Mouse (Mus musculus) inflammation-experienced regulatory T-cells, adult 6 months (primary cell): Measurements from ENCODE around the gene Aqp6. TPM values are rescaled to one million over a fixed set of nuclear protein-coding genes. Genes with fewer than 3 reads are reported as not detected.

Experiments
- ATAC-seq: one replicate; pipeline ENCODE4 v1.8.0; 2017
- polyA plus RNA-seq, 3 experiments: library from polyadenylated mRNA; unstranded; fragments of 100-300 nt; shearing (Covaris generic); gene quantifications; one replicate each; pipeline ENCODE4 v1.2.1; 2017

The Aqp6 gene
- polyA plus RNA-seq, 3 experiments from 2014 or later, result not detected

DNA sequence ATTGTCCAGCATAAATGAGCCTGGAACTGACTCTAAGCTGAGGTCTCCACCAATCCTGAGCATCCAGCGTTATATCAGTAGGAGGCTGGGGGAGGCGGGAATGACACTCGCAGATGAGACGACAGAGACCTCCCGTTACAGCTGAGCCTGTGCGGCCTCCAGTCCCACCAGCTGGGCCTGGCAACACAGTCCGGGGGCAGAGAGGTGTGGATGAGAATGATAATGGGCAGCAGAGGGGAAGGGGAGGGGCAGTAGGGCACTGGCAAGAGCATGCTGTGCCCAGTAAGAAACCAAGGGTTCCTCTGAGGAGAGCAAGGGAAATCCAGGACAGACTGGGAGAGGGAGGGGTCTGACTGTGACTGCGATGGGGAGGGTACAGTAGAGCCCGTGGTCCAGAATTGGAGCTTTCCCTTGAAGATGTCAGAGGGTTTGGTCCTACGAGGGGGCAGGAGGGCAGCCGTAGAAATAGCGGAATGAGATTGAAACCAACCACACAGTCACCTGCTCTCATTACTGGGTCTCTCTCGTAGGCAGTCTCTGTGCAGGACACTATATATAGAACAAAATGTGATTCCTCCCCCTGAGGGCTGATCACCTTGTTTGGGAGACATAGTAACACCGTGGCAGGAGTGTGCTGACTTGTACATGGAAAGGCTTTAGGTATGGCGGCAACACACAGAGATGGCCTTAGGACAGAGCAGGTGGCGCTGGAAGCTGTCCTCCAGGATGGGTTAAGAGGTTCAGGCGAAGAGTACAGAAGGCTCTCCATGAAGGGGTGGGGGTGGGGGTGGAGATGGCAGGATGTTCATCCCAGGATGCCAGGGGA lies 1.7 kb upstream of the Aqp6 start:
- no peak for ATAC-seq

DNA sequence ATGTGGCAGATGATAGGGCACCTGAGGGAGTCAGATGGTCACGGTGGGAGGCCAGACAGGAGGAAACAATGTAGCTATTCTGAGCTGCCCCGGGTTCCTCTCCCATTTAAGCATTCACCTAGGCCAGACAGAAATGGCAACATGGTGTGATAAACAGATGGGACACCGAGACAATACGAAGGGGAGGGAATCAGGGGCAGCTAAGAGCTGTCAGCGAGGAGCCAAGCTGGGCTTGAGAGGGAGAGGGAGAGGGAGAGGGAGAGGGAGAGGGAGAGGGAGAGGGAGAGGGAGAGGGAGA lies 572 bp downstream of the Aqp6 start:
- no peak for ATAC-seq

DNA sequence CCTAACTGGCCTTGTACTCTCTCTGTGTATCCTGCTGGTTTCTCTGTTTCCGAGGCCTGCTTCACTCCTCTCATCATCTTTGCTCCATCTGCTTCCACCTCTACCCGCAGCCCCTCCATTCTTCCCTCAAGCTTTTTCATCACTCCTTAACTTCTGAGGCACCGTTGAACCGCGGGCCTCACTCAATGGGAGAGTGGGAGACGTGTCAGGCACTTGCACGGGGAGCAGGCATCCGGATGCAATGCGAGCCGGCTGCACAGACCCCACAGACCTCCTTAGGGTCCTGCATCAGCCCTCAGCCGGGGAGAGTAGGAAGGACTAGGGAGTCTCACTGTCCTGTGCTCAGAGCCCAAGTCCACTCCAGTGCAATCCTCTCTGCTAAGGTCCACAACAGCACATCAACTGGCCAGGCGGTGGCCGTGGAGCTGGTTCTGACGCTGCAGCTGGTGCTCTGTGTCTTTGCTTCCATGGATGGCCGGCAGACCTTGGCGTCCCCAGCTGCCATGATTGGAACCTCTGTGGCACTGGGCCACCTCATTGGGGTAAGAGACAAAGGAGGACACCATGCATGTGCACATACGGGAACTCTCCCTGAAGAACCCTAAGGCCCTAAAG lies 1.1 kb downstream of the Aqp6 start:
- ATAC-seq, result no peak

DNA sequence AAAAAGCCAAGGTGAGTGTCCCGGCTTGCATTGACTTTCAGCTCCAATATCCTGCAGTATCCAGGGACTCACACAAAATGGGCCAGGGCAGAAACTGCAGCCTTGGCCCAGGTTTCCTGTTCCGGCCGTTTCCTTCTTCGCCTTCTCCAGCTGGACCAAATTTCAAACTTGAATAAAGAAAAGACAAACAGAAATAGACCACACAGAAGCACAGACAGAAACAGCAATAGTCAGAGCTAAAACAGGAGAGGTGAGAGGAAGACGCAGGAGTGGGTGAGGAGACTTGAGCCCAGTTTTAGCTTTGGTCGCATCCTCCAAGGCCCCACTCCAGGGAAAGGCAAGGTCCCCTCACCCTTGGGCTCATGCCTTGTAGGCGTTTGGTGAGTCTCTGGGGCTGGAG lies 2.0 kb downstream of the Aqp6 start:
- ATAC-seq, result no peak

DNA sequence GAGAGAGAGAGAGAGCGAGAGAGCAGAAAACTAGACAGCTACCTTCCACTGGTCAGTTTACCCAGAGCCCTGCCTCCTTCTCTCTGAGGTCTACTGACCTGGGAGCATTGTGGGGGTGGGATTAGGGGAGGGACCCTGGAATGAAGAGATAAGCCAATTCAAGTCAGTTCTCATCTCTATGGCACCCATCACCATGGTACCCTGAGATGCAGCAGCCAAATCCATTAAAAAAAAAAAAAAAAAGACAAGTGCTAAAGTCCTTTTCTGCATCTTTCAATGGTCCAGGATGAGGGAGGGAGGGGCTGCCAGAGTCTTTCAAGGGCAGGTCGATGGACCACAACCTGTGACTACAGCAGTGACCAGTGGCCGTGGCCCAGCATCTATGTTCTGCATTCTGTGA lies 4.4 kb downstream of the Aqp6 start:
- ATAC-seq, result no peak

DNA sequence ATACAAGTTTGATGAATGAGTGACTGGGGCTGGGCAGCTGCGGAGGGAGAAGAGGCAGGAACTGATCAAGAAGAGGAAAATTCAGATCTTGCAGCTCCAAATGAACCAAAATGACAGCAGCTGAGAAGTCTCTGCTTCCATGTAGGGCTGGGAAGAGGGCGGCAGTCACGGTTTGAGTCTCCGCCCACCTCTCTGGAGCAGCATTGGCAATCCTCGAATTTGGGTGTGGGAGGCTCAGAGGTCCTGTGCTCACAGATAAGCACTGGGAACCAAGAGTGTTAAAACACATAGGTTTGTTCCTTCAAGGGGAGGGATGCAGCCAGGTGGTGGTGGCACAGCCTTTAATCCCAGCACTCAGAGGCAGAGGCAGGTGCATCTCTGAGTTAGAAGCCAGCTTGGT lies 5.3 kb downstream of the Aqp6 start:
- ATAC-seq, result no peak

DNA sequence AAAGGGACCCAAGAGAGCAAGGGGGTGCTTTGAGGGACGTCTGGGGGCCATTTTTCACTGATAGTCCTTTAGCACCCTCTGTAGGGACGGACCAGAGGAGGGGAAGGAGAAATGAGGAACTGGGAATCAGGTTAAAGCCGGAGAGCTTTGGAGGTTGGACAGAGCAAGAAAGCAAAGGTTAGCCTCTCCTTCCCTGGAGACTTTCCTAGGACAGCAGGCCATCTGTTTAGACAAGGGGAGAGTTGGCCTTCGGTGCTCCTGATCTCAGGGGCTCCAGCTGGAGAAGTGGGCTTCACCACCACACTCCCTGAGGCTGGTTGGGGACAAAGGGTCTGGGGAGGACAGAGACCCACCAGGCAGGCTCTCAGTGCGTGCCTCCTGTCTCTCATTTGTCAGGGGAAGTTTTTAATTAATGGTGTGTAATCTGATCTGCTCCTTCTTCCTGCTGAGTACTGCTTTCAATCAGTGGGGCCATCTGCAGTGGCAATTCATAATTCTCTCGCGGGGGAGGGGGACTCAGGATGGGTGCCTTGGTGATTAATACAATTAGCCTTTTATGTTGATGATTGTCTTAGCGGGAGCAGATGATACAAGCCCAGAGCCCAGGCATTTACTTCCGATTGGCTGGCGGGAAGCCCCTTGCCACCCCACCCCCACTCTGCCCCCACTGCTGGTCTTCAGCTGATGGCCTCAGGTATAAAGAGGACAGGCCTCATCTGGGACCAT lies 6.4 kb downstream of the Aqp6 start:
- no peak for ATAC-seq

DNA sequence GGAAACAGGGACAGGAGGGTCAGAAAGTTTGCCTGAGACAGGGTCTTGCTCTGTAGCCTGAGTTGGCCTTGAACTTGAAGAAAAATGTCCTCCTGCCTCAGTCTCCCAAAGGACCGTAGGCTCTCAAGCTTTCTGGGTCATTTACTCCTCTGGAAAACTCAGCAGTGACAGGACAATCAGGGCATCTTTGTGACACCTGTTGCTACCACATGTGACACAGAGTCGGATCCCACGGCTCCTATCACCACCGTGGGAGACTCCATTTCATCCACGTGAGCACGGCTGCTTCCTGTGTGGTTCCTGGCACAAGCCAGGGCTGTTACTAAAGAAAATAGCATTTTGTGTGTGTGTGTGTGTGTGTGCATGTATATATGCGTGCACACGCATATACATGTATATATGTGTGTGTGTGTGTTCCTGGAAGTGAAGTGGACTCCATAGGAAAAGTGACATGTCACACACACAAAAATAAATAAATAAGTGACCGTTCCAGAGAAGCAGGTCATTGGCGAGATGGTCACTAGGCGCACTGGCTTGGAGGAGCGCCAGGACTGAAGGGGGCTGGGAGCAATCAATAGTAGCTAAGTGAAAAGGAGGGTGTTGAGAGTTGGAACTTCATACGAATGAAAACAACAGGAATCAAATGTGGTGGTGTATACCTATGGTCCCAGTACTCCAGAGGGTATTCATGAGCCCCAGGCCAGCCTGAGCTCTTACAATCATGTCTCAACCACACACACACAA lies 7.4 kb downstream of the Aqp6 start:
- no peak for ATAC-seq

DNA sequence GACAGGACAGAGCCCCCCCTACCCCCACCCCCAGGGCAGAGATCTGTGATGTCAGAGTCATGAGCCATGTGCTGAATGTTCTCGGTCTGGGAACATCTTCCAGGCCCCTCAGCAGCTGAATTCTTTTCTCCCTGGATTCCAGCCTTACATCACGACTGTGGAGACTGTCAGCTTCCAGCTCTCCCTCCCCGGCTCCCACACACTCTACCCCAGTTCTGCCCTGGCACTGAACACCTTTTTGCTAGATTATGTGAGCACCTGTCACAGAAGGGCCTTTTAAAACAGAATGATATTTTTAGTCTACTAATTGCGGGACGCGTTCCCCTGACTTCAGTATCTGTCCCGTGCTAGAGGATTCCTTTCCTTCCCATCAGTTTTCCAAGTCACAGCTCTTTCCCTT lies 10.4 kb downstream of the Aqp6 start:
- no peak for ATAC-seq

DNA sequence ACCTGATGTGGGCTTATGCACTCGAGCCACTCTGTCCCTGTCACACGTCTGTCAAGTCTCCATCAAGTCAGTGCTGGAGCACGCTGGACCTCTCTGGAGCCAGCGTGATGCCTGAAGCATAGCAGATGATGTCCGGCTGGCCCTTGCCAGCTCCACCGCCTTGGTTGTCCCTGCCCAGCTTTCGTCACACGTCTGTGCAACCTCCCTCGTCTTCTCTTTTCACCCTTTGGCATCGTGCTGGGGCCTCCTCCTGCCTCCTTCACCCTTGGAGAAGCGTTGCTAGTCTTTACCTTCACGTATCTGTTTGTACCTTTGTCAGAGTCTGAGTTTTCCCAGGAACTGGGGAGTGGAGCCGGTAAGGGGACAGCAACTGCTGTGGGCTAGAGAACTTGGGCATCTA lies 13.1 kb downstream of the Aqp6 start:
- ATAC-seq, result no peak

DNA sequence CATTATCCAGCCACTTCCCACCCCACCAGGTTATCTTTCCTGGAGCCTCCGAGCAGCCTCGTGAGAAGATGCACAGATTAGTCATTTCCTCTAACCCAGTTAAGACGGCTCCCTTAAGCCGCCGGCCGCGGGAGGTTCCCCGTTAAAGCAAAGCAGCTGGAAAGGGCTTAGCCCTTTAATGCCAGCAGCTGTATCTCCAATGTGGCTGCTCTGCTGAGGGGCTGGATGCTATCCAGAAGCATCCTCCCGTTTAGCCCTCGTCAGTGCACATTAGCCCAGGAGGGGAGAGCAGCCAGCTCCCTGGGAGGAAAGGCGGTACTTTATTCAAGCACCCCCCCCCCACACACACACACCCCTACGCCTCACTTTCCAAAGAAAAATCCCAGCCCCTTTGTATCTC lies 13.6 kb downstream of the Aqp6 start:
- no peak for ATAC-seq

DNA sequence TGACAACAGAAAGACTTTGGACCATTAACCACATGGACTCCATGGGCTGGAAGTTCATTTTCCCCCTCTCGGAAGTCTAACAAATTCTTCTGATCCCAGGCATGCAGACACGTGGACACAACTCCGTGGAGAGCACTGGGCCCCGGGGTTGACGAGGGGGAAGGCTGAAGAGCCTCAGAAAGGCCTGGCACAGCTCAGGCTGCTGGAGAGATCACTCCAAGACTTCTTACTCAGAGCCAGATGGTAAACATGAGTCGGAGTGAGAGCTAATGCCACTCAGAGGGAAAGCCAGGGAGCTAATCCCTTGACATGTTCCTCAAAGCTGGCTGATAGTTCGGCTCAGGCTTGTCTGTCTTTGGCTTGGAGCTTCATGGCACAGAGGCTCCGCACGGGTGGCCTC lies 14.0 kb downstream of the Aqp6 start:
- ATAC-seq, result no peak

DNA sequence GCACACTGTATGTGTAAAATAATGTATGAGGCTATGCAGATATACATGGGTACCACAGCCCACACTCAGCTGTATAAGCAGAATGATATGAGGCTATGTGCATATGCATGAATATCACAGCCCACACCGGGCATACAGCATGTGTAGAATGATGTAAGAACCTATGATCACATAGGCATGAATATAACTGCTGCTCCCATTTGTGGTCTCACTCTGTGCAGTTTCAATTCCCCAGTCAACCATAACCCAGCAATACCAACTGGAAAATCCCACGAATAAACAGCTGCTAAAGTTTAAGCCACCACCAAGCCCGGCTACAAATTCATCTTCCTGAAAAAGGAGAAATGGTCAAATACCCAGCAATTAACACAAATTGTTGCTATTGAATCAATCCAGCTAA lies 17.4 kb downstream of the Aqp6 start:
- ATAC-seq, result no peak

DNA sequence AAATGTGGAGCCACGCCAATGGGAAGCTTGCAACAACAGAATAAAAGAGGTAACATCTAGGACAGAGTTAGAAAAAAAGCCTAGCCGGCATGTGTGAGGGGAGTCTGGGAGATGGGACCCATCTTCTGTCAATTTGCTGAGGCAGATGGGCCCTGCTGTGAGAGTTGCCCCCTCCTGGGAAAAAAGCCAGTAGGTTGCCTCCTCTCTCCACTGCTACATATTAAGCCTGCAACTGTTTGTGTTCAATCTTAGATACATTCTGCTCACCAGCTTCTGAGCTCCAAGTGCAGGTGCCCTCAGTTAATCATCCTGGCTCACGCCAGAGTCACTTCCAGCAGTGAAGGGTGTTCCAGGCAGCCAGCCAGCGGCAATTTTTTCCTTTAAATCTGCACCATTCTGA lies 18.6 kb downstream of the Aqp6 start:
- no peak for ATAC-seq

DNA sequence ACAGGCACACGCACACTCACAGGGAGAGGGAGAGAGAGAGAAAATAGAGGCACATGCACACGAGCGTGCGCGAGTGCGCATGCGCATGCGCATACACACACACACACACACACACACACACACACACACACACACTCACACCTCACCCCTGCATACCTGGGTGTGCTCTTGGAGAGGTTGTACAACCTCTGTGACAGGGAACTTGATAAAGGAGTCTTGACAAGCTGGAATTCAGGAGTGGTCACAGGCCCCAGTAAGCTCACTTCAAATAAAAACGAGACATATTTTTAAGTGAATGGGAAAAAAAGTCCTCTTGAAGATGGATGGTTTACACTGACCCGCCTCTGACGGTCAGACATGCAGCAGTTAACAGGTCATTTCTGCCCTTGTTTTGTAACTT lies 20.9 kb downstream of the Aqp6 start:
- ATAC-seq, result no peak

DNA sequence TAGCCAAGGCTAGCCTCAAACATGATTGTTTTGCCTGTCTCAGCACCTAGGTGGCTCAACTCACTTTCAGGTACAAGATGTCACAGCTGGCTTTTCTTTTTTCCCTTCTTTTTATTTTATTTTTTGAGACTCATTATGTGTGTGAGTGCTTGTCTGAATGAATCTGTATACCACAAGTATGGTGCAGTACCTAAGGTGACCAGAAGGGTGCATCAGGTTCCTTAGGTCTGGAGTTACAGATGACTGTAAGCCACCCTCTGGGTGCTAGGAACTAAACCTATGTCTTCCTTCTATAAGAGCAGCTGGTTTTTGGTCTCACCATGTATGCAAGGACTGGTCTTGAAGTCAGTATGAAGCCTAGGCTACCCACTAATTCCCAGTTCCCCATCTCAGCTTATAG lies 30.4 kb downstream of the Aqp6 start:
- ATAC-seq, result no peak

DNA sequence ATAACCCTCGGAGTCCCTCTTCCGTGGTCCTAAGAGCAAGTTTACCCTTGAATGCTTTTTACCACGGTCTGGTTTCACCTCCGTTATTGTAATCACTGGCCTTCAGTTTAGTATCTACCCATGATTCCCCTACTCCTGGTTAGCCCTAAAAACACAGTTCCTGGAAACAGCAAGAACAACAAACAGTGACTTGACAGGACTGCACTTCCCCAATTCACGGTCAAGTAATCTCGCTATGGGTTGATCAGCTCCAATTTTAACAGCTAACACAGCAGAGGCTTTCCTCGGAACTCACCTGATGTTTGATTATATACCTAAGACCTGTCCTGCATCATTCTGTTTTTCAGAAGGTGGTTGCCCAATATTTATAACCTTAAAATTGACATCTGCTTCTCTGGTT lies 33.5 kb downstream of the Aqp6 start:
- no peak for ATAC-seq

DNA sequence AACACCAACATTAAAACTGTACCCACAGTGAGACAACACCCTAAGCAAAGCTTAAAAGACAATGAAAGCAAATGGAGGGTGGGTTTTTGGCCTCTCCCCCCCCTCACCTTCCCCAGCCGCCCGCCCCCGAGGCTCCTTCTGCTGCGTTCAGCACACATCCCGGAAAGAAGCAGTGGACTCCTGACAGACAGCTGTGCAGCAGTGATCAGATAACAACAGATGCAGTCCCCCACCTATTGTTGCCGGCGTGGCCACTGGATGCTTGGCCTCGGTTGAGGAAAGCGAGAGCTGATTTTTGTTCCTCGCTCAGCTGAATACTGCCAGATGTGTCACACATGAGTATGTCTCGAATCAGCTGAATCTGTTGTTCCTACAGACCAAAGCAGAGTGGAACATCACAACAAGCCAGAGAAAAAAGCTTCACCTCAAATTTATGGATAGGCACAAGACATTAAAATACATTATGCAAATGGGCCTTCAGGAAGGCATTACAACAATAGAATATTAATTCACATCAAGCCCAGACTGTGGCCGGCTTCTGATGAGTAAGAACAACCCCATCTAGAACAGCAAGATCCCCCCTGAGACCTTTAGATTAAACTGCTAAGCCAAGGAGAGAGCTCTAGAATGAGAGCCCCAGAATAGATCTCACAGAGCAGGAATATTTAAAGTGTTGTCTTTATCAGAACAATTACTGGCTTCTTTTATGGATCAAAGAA lies 36.4 kb downstream of the Aqp6 start:
- no peak for ATAC-seq

DNA sequence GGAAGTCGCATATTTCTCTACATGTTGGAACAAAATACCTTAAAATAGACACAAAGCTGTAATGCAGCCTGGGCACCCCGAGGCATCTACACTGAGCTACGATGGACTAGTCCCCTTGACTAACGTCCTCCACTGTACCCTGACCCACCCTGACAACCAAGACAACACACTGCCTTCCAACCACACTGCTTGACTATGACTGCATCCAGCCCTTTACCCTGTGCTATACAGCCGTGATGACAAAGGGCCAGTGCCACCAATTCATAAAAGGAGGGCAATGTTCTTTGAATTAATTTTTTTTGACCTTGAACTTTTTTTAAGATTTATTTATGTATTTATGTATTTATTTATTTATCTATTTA lies 36.9 kb downstream of the Aqp6 start:
- ATAC-seq, result no peak

DNA sequence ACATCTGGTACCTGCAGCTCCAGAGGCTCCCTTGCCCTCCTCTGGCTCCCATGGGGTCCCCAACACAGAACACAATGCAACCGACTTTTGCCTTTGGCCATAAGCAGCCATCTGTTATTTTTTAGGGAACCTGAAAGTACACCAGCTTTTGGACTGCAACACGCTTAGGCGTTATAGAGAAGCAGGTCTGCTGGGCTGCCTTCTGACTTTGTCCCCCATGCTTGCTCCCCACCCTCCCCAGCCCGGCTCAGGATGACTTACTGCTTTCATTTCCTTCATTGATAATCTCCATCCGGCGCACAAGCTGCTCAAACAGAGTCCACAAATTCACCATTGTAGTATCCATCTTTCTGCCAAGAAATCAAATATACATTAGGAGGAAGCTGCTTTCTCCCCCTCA lies 41.4 kb downstream of the Aqp6 start:
- ATAC-seq, result no peak

DNA sequence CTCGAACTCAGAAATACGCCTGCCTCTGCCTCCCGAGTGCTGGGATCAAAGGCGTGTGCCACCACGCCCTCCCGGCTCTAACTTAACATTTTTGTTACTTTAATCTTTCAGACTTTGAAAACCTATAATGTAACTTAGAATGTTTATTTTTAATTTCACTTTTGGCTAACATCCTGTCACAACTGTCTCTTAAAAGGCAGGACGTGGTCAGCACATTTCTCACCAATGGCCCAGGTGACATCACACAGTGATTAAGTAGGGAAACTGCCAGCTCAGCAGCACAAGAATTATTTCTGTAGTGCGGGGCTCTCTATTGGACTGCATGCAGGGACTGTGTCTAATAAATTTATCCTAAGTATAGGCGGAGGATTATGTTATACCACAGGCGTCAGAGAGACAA lies 42.6 kb downstream of the Aqp6 start:
- ATAC-seq, result peak; percentile 86

DNA sequence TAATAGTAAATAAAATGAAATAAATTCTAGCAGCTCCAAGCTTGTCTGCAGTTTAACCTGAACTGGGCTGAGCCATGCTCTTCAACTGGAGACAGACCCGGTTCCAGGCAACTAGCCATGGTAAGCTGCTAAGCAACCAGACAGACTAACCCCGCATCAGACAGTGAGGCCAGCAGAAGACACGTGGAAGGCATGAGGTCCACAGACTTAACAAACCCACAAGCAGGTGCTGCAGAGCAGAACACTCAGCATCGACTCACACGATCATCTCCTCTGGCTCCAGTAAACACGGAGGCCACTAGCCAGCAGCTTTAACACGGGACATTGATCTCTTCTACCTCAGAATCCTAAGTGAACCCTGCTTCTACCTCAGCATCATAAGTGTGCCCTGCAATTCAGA lies 43.6 kb downstream of the Aqp6 start:
- peak; percentile 15 for ATAC-seq

DNA sequence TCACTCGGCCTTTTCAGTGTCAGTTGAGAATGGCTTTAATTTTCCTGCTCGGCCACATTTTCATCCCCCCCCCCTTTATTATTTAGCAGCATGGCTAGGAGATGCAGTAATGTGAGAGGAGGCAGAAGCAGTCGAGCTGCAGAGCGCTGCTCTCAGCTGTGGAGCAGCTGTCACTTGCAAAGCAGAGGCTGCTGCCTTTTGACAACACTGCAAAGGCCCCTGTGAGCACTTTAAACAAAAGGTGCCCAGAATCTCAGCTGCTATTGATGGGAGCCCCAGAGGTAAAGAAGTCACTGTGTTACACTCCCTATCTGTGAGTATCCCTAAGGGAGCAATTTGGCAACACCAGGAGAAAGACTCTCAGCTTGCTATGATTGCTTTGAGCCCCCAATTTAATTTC lies 47.1 kb downstream of the Aqp6 start:
- ATAC-seq, result no peak
